Mouse (Mus musculus): ENCODE measurements around the gene Foxd1. TPM values are rescaled to one million over a fixed set of nuclear protein-coding genes. Genes with fewer than 3 reads are reported as not detected.

Foxd1 gene
- polyA plus RNA-seq, 1 experiment from 2014 or later: not detected

DNA sequence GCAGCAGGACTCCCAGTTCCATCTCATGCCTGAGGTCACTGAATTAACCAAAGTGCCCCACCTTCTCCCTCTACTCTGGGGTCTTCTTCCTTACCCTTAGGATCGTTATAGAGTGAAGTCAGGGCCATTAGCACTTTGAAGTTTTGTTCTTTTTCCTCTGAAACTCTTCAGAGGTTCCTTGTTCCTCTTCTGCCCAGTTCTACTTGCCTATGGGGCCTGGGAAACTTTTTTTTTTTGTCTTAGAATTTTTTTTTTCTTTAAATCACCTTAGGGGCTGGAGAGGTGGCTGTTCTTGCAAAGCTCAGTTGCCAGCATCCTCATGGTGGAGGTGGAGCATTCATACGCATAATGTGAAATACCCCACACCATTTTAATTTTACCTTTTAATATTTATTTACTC, 31.8 kb downstream of the Foxd1 start:
- peaks cover 13% of the 10 kb centered on the region; the same call in 1 of the 2 replicates for H3K4me1 ChIP-seq (replicated peaks; ENCODE audit: control insufficient read depth, insufficient read depth, low read length)
- no peak overlapping the region for H3K4me3 ChIP-seq (ENCODE audit: low read depth, low read length)
- no peak overlapping the region for H3K4me2 ChIP-seq (ENCODE audit: low read length)
- H3K36me3 ChIP-seq (ENCODE audit: control insufficient read depth, insufficient read depth, low read length): no peaks in the 10 kb centered on the region
- DNase-seq (ENCODE audit: low spot score) (no peak), ATAC-seq (replicated peaks; ENCODE audit: low FRiP score, low TSS enrichment, low read depth) (no peak)
- no peak overlapping the region for H3K9ac ChIP-seq (ENCODE audit: low read length)
- WGBS: 84% methylated on average over 2 of the region's 2 CpGs
- H3K27me3 ChIP-seq (replicated peaks; ENCODE audit: control insufficient read depth, insufficient read depth, low read length): peaks cover 24% of the 10 kb centered on the region
- 0 out of 2 replicates have a peak, but pooled peaks cover 4% of the 10 kb centered on the region for H3K9me3 ChIP-seq (ENCODE audit: control insufficient read depth, low read length)
- H3K27ac ChIP-seq (ENCODE audit: low read depth): no peak overlapping the region

DNA sequence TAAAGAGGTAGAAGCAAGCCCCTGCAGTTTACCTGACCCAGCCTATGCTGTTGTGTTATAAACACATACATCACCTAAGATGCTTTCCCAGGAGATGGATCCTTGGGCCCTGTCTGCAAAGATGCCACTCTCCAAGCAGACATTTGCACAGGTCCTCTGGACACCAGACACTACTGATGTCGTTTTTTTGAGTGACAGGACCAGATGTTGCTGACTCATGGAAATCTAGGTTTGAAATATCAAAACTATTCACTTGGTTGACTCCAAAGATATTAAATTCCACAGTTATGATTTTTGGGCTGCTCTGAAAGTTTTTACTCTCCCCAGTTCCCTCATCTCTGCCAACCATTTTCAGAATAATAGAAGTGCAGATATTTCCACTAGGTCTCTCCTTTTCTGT, 35.0 kb downstream of the Foxd1 start:
- no peaks in the 10 kb centered on the region for H3K36me3 ChIP-seq (ENCODE audit: control insufficient read depth, insufficient read depth, low read length)
- no peak overlapping the region for H3K4me3 ChIP-seq (ENCODE audit: low read depth, low read length)
- 82% methylated on average over 1 of the region's 1 CpGs for WGBS
- H3K27me3 ChIP-seq (replicated peaks; ENCODE audit: control insufficient read depth, insufficient read depth, low read length): peaks cover 56% of the 10 kb centered on the region
- no peak for ATAC-seq (replicated peaks; ENCODE audit: low FRiP score, low TSS enrichment, low read depth)
- H3K4me2 ChIP-seq (ENCODE audit: low read length): no peak overlapping the region
- no peak overlapping the region for H3K27ac ChIP-seq (ENCODE audit: low read depth)
- H3K9ac ChIP-seq (ENCODE audit: low read length): no peak overlapping the region
- DNase-seq (ENCODE audit: low spot score): no peak
- peaks cover 14% of the 10 kb centered on the region for H3K4me1 ChIP-seq (replicated peaks; ENCODE audit: control insufficient read depth, insufficient read depth, low read length)
- 0 out of 2 replicates have a peak, but pooled peaks cover 4% of the 10 kb centered on the region for H3K9me3 ChIP-seq (ENCODE audit: control insufficient read depth, low read length)

DNA sequence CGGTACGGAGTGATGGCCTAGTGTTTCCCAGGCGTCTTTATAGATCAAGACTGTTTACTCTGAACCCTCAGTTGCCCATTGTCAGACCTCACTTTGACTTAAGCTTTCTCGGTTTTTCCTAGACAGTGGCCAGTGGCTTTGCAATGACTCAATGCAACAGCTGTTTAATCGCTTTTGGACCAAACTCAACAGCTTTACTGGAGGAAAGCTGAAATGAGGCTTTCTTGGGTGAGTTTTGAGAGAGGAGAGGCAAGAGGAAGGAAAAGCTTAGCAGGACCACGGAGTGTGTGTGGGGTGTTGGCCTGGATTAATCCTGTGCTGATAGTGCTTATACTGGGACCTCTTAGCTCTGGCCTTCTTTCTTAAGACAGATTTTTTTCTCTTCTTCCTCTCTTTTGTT, 36.3 kb downstream of the Foxd1 start:
- H3K9ac ChIP-seq (ENCODE audit: low read length): no peak overlapping the region
- no peak overlapping the region for H3K27ac ChIP-seq (ENCODE audit: low read depth)
- 20% methylated on average over 6 of the region's 6 CpGs for WGBS
- DNase-seq (ENCODE audit: low spot score): no peak
- H3K4me1 ChIP-seq (replicated peaks; ENCODE audit: control insufficient read depth, insufficient read depth, low read length): peaks cover 14% of the 10 kb centered on the region
- ATAC-seq (replicated peaks; ENCODE audit: low FRiP score, low TSS enrichment, low read depth): no peak
- H3K9me3 ChIP-seq (ENCODE audit: control insufficient read depth, low read length): 0 out of 2 replicates have a peak, but pooled peaks cover 4% of the 10 kb centered on the region
- H3K27me3 ChIP-seq (replicated peaks; ENCODE audit: control insufficient read depth, insufficient read depth, low read length): peaks cover 60% of the 10 kb centered on the region
- H3K36me3 ChIP-seq (ENCODE audit: control insufficient read depth, insufficient read depth, low read length): no peaks in the 10 kb centered on the region
- peak overlapping the region; percentile 43; the same call in 1 of the 2 replicates for H3K4me3 ChIP-seq (ENCODE audit: low read depth, low read length)
- H3K4me2 ChIP-seq (ENCODE audit: low read length): peak overlapping the region; percentile 88

DNA sequence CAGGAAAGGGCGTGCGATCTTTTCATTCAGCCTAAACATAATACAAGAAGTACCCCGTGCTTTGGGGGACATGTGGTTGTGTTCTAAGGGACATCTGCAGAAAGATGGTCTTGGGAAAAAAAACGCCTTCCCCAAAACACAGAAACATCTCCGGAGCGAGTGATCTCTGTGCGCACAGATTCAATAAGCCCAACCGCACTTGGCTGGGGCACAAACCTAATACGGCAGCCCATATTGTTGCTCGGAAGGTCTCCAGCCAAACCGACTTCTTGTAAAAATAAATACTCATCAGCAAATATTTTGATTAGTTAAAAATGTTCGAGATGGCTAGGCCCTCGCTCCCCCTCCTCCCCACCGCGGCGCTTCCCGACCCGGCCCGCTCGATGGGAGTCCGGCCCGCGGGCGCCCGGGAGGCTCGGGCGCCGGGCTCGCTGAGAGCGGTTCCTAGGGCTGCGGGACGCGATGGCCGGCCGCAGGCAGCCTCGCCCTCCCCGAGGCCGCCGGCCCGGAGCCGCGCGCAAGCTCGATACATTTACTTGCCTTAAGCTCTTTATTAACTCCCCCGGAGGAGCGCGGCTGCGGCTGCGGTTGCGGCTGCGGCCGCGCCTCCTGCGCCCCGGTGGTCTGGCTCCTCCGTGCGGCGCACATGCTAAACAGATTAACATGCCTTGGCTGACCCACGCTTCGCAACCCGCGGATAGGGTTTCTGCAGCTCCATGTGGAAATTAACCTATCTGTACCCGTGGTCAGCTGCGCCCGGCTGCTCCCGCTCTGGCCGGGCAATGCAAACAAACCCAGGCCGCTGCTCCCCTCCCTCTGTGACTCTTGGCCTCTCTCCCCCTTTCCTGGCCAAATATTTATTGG, 37.0 kb downstream of the Foxd1 start:
- 1% methylated on average over 68 of the region's 68 CpGs for WGBS
- Histone ChIP-seq H3K4me3 (ENCODE audit: low read depth, low read length) (peak overlapping the region; percentile 43), H3K9ac (ENCODE audit: low read length) (peak overlapping the region; percentile 43), H3K27ac (ENCODE audit: low read depth) (no peak overlapping the region; the same call in 1 of the 2 replicates), H3K27me3 (replicated peaks; ENCODE audit: control insufficient read depth, insufficient read depth, low read length) (peaks cover 60% of the 10 kb centered on the region), H3K36me3 (ENCODE audit: control insufficient read depth, insufficient read depth, low read length) (no peaks in the 10 kb centered on the region), H3K4me1 (replicated peaks; ENCODE audit: control insufficient read depth, insufficient read depth, low read length) (peaks cover 14% of the 10 kb centered on the region), H3K9me3 (ENCODE audit: control insufficient read depth, low read length) (0 out of 2 replicates have a peak, but pooled peaks cover 4% of the 10 kb centered on the region), H3K4me2 (ENCODE audit: low read length) (peak overlapping the region; percentile 88)
- peak; percentile 77 for DNase-seq (ENCODE audit: low spot score)
- ATAC-seq (replicated peaks; ENCODE audit: low FRiP score, low TSS enrichment, low read depth): peak; percentile 60; the same call in 1 of the 2 replicates

DNA sequence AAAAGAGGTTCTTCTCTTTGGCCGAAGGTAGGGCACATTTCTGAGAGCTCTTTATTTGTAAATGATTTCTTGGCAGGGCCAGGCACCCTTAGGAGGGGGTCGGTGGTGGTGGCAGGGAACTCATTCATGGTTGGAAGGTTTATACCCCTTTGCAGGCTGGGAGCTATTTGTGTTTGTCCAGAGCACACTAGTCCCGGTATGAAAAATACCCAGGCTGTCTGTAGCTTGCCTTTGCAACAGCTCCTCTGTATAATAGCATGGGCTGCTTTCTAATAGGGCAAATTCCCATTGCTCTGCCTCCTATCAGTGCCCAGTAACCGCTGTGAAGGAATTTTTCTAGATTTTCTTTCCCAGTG, 37.6 kb downstream of the Foxd1 start:
- Histone ChIP-seq H3K4me3 (ENCODE audit: low read depth, low read length) (peak overlapping the region; percentile 43), H3K9me3 (ENCODE audit: control insufficient read depth, low read length) (no peaks in the 10 kb centered on the region), H3K27ac (ENCODE audit: low read depth) (no peak overlapping the region), H3K36me3 (ENCODE audit: control insufficient read depth, insufficient read depth, low read length) (no peaks in the 10 kb centered on the region), H3K9ac (ENCODE audit: low read length) (peak overlapping the region; percentile 43; the same call in 1 of the 2 replicates), H3K4me1 (replicated peaks; ENCODE audit: control insufficient read depth, insufficient read depth, low read length) (peaks cover 14% of the 10 kb centered on the region), H3K27me3 (replicated peaks; ENCODE audit: control insufficient read depth, insufficient read depth, low read length) (peaks cover 57% of the 10 kb centered on the region), H3K4me2 (ENCODE audit: low read length) (peak overlapping the region; percentile 88)
- DNase-seq (ENCODE audit: low spot score) (no peak), ATAC-seq (replicated peaks; ENCODE audit: low FRiP score, low TSS enrichment, low read depth) (no peak)
- 5% methylated on average over 4 of the region's 4 CpGs for WGBS

DNA sequence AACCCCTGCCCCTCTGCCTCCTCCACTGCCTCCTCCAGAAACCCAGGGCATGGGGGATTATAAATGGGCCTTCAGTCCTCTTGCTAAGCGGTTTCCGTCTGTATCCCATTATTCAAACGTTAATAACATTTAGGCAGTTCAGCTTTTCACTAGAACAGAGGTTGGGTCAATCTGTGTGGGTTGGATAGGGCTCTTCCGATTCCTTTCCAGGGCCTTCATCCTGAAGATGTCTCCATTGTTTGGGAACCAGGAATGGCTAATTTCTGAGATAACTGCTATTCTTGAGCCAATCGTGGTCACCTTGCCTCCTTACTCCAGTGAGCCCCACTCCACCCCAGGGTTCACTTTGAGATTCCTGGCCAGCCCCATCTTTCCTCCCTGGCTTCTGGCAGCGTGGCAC, 38.0 kb downstream of the Foxd1 start:
- no peaks in the 10 kb centered on the region for H3K36me3 ChIP-seq (ENCODE audit: control insufficient read depth, insufficient read depth, low read length)
- WGBS: 28% methylated on average over 6 of the region's 6 CpGs
- H3K4me3 ChIP-seq (ENCODE audit: low read depth, low read length): no peak overlapping the region
- H3K4me1 ChIP-seq (replicated peaks; ENCODE audit: control insufficient read depth, insufficient read depth, low read length): peaks cover 14% of the 10 kb centered on the region
- H3K4me2 ChIP-seq (ENCODE audit: low read length): no peak overlapping the region
- no peak for ATAC-seq (replicated peaks; ENCODE audit: low FRiP score, low TSS enrichment, low read depth)
- H3K27me3 ChIP-seq (replicated peaks; ENCODE audit: control insufficient read depth, insufficient read depth, low read length): peaks cover 56% of the 10 kb centered on the region
- no peaks in the 10 kb centered on the region for H3K9me3 ChIP-seq (ENCODE audit: control insufficient read depth, low read length)
- no peak overlapping the region for H3K9ac ChIP-seq (ENCODE audit: low read length)
- no peak for DNase-seq (ENCODE audit: low spot score)
- H3K27ac ChIP-seq (ENCODE audit: low read depth): no peak overlapping the region

DNA sequence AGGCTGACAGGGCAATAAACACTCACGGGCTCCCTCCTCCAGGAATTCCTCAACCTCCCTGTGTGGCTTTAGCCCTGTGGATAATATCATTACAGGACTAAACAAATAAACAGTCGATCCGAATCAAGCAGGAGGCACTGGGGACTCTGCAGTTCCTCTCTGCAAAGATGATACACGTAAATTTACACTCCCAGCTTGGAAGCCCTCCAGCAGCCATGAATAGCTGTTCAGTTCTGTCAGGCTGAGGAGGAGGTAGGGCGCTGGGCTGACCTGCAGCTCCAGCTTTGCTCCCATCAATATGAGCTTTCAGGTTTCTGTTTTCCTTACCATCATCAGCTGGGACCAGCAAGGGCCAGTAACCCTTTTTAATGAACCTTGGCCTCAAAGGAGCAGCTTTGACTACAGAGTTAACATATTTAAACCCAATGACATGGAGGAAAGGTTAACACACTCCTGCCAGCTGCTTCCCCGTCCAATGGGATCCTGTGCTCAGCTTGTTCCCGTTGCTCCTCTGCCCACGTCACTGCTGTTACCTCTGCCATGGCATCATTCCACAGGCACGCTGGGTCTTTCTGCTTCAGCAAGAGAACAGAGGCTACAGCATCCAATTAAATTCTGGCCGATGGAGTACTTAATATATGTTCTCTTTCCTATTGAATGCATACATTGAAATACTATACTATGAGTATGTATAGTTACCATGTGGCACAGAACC, 39.5 kb downstream of the Foxd1 start:
- DNase-seq (ENCODE audit: low spot score) (no peak), ATAC-seq (replicated peaks; ENCODE audit: low FRiP score, low TSS enrichment, low read depth) (no peak)
- no peak overlapping the region for H3K27ac ChIP-seq (ENCODE audit: low read depth)
- H3K4me2 ChIP-seq (ENCODE audit: low read length): peak overlapping the region; percentile 20; the same call in 1 of the 2 replicates
- H3K27me3 ChIP-seq (replicated peaks; ENCODE audit: control insufficient read depth, insufficient read depth, low read length): peaks cover 56% of the 10 kb centered on the region
- peaks cover 14% of the 10 kb centered on the region for H3K4me1 ChIP-seq (replicated peaks; ENCODE audit: control insufficient read depth, insufficient read depth, low read length)
- 24% methylated on average over 10 of the region's 10 CpGs for WGBS
- H3K9me3 ChIP-seq (ENCODE audit: control insufficient read depth, low read length): no peaks in the 10 kb centered on the region
- H3K9ac ChIP-seq (ENCODE audit: low read length): no peak overlapping the region
- H3K4me3 ChIP-seq (ENCODE audit: low read depth, low read length): no peak overlapping the region
- H3K36me3 ChIP-seq (ENCODE audit: control insufficient read depth, insufficient read depth, low read length): no peaks in the 10 kb centered on the region

Measured in intestine, embryonic 14.5 days (tissue).